Mouse (Mus musculus) intestine, postnatal 0 days (tissue): ENCODE results near the gene Chst8. TPM values are rescaled to one million over a fixed set of nuclear protein-coding genes. Genes with fewer than 3 reads are reported as not detected.
A peak's percentile ranks its signal among the peaks of the same experiment; 100 is the strongest.

Source experiments
- ATAC-seq: fragments of 200-750 bp; cut with Nextera tagmentation; 2 replicates; pipeline ENCODE4 v1.8.0; 2017; ENCODE audit warnings: mild to moderate bottlenecking, moderate TSS enrichment, moderate library complexity
- H3K27ac ChIP-seq: fragments of 300-500 bp; sonication (generic); 2 replicates; pipeline ENCODE4 v1.5.1; 2014; ENCODE audit warnings: mild to moderate bottlenecking, low read depth, low read length, moderate library complexity
- H3K27me3 ChIP-seq: fragments of 300-500 bp; sonication (generic); replicated peaks from 2 replicates; pipeline ENCODE4 v1.6.1; 2014; ENCODE audit warnings: low read length, mixed read lengths; ENCODE audit not compliant: control insufficient read depth, insufficient read depth
- H3K36me3 ChIP-seq: fragments of 300-500 bp; sonication (generic); 2 replicates; pipeline ENCODE4 v1.6.1; 2014; ENCODE audit warnings: mild to moderate bottlenecking, moderate library complexity; ENCODE audit not compliant: control insufficient read depth, insufficient read depth
- H3K4me1 ChIP-seq: fragments of 300-500 bp; sonication (generic); replicated peaks from 2 replicates; pipeline ENCODE4 v1.6.1; 2014; ENCODE audit warnings: antibody characterized with exemption, low read length, mixed read lengths; ENCODE audit not compliant: control insufficient read depth, insufficient read depth
- H3K4me2 ChIP-seq: fragments of 300-500 bp; sonication (generic); replicated peaks from 2 replicates; pipeline ENCODE4 v1.6.1; 2014; ENCODE audit warnings: low read depth, mild to moderate bottlenecking, moderate library complexity
- H3K4me3 ChIP-seq: fragments of 300-500 bp; sonication (generic); 2 replicates; pipeline ENCODE4 v1.5.1; 2014; ENCODE audit warnings: low read depth, low read length
- H3K9ac ChIP-seq: fragments of 300-500 bp; sonication (generic); 2 replicates; pipeline ENCODE4 v1.6.1; 2014; ENCODE audit warnings: mild to moderate bottlenecking, low read depth, low read length
- H3K9me3 ChIP-seq: fragments of 300-500 bp; sonication (generic); 2 replicates; pipeline ENCODE4 v1.6.1; 2016; ENCODE audit warnings: mixed run types; ENCODE audit not compliant: control insufficient read depth
- CTCF ChIP-seq: sonication (generic); IDR thresholded peaks from 2 replicates; pipeline ENCODE4 v1.5.1; 2016; ENCODE audit warnings: low read depth, mild to moderate bottlenecking, control low read depth, antibody characterized with exemption, moderate library complexity
- WGBS: fragments of 180-500 bp; shearing (Covaris S2); extraction: QIAGEN DNeasy Blood & Tissue Kit; methylation state at CpG from one replicate; pipeline ENCODE4 v1.1.7; 2014; 5-methylcytosine and 5-hydroxymethylcytosine counted together
- polyA plus RNA-seq: library from polyadenylated mRNA; unstranded; fragments of >200 nt; fragmentation: Nextera tagmentation; extraction: Ambion mirVana; gene quantifications from 2 replicates; pipeline ENCODE4 v1.2.1, GENCODE M21; 2015

Chst8 gene
- polyA plus RNA-seq, 1 experiment from 2014 or later: 2.7 TPM

GRCm38 (mm10) chr7:34764250-34765148 is 48.0 kb downstream of the Chst8 start:
- 77% methylated on average over 18 of the region's 18 CpGs for WGBS
- H3K27me3 ChIP-seq: no peaks in the 10 kb centered on the region
- TF ChIP-seq CTCF: no peak
- no peak overlapping the region for H3K4me3 ChIP-seq
- H3K9me3 ChIP-seq: no peaks in the 10 kb centered on the region
- H3K9ac ChIP-seq: no peak overlapping the region
- no peaks in the 10 kb centered on the region for H3K4me1 ChIP-seq
- no peaks in the 10 kb centered on the region for H3K36me3 ChIP-seq
- H3K27ac ChIP-seq: no peak overlapping the region
- ATAC-seq: no peak
- H3K4me2 ChIP-seq: no peak overlapping the region

- WGBS: 48% methylated on average over 7 of the region's 7 CpGs
- no peak overlapping the region for H3K9ac ChIP-seq
- H3K9me3 ChIP-seq: no peaks in the 10 kb centered on the region
- H3K27me3 ChIP-seq: no peaks in the 10 kb centered on the region
- H3K4me2 ChIP-seq: no peak overlapping the region
- H3K4me1 ChIP-seq: no peaks in the 10 kb centered on the region
- ATAC-seq: no peak
- no peaks in the 10 kb centered on the region for H3K36me3 ChIP-seq
- no peak overlapping the region for H3K4me3 ChIP-seq
- TF ChIP-seq CTCF: no peak
- H3K27ac ChIP-seq: no peak overlapping the region
Observed at GRCm38 (mm10) chr7:34759378-34759822, 53.1 kb downstream of the Chst8 start.

- H3K36me3 ChIP-seq: no peaks in the 10 kb centered on the region
- H3K4me3 ChIP-seq: no peak overlapping the region
- no peak for TF ChIP-seq CTCF
- ATAC-seq: no peak
- H3K9ac ChIP-seq: no peak overlapping the region
- WGBS: 63% methylated on average over 3 of the region's 3 CpGs
- no peak overlapping the region for H3K4me2 ChIP-seq
- H3K9me3 ChIP-seq: no peaks in the 10 kb centered on the region
- no peaks in the 10 kb centered on the region for H3K27me3 ChIP-seq
- no peaks in the 10 kb centered on the region for H3K4me1 ChIP-seq
- no peak overlapping the region for H3K27ac ChIP-seq
Observed at GRCm38 (mm10) chr7:34758721-34759120, 53.8 kb downstream of the Chst8 start.

- peak; percentile 20; the same call in 1 of the 2 replicates for TF ChIP-seq CTCF
- Histone ChIP-seq H3K27ac (no peak overlapping the region), H3K4me3 (no peak overlapping the region), H3K4me1 (no peaks in the 10 kb centered on the region), H3K9ac (no peak overlapping the region), H3K27me3 (no peaks in the 10 kb centered on the region), H3K9me3 (no peaks in the 10 kb centered on the region), H3K4me2 (no peak overlapping the region), H3K36me3 (no peaks in the 10 kb centered on the region)
- WGBS: 86% methylated on average over 4 of the region's 4 CpGs
- ATAC-seq: no peak
Observed at GRCm38 (mm10) chr7:34757513-34757912, 55.0 kb downstream of the Chst8 start.

- TF ChIP-seq CTCF: no peak
- WGBS: 71% methylated on average over 32 of the region's 32 CpGs
Observed at GRCm38 (mm10) chr7:34753140-34753886, 59.2 kb downstream of the Chst8 start.

GRCm38 (mm10) chr7:34752151-34752762 is 60.3 kb downstream of the Chst8 start:
- ATAC-seq: peak; percentile 25; the same call in 1 of the 2 replicates
- H3K27me3 ChIP-seq: no peaks in the 10 kb centered on the region
- H3K9ac ChIP-seq: no peak overlapping the region
- H3K9me3 ChIP-seq: no peaks in the 10 kb centered on the region
- no peak for TF ChIP-seq CTCF
- no peak overlapping the region for H3K4me2 ChIP-seq
- H3K36me3 ChIP-seq: no peaks in the 10 kb centered on the region
- H3K4me1 ChIP-seq: no peaks in the 10 kb centered on the region
- 29% methylated on average over 10 of the region's 10 CpGs for WGBS
- no peak overlapping the region for H3K27ac ChIP-seq
- H3K4me3 ChIP-seq: no peak overlapping the region

More at GRCm38 (mm10) chr7:34753140-34753886, 59.2 kb downstream of the Chst8 start:
- Histone ChIP-seq H3K9ac (no peak overlapping the region), H3K27ac (no peak overlapping the region), H3K4me1 (no peaks in the 10 kb centered on the region), H3K4me2 (no peak overlapping the region), H3K27me3 (no peaks in the 10 kb centered on the region), H3K9me3 (no peaks in the 10 kb centered on the region), H3K4me3 (no peak overlapping the region), H3K36me3 (no peaks in the 10 kb centered on the region)
- no peak for ATAC-seq
